Mouse (Mus musculus): ENCODE measurements around the gene Gm21518.
"Not testable (repeated sequence)": the region's sequence is repeated elsewhere in the genome, so short reads cannot be mapped to it uniquely, and the experiment has no call there.

Gm21518 gene

DNA sequence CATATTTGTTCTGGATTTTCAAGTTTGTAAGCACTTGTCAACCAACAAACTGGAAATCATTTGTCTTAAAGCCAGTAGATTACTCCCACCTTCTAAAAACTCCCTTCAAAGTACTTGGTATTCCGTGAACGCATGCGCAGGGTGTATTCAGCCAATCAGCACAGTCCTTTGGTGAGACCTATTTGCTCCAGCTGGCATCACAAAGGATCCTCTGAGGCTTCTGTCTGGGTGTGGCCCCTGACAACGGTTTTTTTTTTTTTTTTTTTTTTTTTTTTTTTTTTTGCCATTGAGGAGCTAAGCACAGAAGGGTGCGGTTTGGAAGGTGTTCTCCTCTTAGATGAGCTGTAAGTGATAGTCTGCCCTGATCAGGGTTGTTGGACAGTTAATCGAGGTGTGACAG lies at the start of gene Gm21518:
TSS of gene Gm21518 (plus strand) at position 301 of the 400 bp plus-strand sequence.
- DNase-seq, result not testable (repeated sequence)

Measured in cerebellum, adult 18-20 months (tissue).